Mouse (Mus musculus) cerebellum, adult 11-12 months (tissue): ENCODE results near the gene Grb2.

ENCODE experiments used
- DNase-seq: peaks from one replicate; pipeline ENCODE4 v3.0.0; 2022

The Grb2 gene

DNA sequence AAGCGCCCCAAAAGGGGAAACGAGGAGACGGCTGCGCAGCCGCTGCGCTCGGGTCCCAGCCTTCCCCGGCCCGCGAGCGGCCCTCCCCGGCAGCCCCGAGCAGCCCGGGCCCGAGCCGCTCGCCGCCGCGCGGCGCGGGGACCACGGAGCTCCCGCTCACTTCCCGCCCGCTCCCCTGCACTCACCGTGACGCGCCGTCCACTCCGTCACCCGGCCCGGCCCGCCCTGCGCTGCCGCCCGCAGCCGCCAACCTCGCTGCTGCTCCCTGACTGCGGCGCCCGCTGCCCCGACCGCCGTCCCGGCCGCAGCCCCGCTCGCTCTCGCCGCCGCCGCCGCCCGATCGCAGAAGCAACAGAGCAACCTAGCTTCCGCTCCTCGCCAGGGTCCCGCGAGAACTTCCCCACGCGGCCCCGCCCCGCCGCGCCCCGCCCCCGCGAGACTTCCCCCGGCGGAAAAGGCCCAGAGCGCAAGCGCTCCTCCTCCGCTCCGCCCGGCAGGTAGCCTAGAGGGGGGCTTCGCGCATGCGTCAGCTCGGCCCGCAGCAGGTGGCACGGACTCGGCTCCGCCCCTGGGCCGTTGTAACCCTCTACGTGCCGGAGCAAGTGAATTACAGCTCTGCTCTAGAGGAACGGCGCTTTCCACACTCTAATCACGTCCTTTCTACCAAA is at the start of gene Grb2:
Gene Grb2 (minus strand): TSS at position 389 of the 668 bp plus-strand sequence.
- peak; percentile 98 for DNase-seq

DNA sequence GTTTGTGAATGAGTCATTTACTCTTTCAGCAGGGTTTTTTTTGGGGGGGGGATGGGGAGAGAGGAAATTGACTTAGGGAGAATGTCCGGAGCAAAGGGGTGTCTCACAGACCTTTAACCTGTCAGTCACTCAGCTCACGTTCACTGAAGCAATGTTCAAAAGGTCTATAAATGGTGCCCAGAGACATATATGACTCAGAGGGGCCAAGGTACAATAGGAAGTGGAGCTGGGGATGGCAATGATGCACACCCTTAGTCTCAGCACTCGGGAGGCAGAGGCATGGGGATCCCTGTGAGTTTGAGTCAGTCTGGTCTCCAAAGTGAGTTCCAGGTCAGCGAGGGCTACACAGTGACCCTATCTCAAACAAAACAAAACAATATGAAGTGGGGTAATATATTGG is 45.1 kb upstream of the Grb2 start:
- DNase-seq, result no peak

DNA sequence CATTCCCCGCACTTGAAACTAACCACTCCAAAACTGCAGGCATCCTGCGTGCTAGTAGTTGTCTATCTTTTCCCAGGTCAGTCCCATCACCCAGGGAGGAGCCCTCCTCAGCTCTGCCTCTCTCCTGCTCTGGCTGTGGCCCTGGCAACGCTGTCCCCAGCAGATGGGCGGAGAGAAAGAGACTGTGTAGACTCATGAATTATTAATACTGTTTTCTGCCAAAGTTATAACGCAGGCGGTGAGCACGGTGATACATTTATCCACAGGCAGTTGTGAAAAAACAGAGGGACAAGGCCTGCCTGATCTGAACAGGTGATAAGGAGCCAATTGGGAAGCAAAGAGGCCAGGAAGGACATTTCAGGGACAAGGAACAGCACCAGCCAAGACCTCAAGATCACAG is 44.3 kb upstream of the Grb2 start:
- DNase-seq, result no peak

DNA sequence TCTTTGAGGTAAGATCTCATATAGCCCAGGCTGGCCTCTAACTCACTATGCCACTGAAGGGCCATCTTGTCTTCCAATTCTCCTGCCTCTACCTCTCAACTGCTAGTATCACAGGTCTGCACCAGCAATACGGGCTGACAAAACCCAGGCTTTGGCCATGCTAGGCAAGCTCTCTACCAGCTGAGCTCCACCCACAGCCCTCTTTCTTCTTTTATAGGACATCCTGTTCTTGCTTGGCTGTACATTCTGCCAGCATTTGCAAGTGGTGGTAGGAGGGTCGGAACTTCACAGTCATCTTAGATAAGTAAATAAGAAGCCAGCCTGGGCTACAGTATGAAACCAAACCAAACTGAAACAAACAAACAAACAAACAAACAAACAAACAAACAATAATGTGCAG is 43.3 kb upstream of the Grb2 start:
- DNase-seq, result no peak

DNA sequence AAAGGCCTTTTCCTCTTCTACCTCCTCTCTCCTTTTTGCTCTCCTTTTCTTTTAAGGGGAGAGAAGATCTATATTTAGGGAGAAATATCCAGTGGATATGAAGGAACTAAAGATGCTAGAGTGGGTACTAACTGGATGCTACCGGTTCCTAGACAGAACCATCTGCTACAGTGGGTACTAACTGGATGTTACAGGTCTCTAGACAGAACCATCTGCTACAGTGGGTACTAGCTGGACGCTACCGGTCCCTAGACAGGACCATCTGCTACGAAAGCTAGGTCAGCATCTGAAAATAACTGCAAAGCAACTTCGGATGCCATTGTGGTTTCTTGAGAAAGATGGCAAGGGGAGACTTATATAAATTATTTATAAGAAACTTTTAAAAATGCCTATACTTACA is 41.4 kb upstream of the Grb2 start:
- DNase-seq, result peak; percentile 22

DNA sequence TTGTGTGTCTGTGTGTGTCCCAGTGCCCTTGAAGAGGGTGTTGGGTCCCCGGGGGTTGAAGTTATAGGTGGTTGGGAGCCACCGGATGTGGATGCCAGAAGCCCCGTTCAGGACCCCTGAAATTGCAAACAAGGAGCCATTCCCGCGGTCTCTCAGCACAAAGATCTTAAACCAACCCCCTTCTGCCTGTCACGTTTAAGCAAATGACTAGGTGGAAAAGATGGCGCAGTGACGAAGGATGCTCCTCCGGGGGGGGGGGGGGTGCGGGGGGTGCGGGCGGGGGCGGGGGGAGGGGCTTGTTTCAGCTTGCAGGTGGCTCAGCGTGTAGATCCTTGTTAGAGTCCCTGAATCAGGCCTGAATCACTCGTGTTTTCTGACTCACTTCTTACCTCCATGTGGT is 39.0 kb upstream of the Grb2 start:
- no peak for DNase-seq

DNA sequence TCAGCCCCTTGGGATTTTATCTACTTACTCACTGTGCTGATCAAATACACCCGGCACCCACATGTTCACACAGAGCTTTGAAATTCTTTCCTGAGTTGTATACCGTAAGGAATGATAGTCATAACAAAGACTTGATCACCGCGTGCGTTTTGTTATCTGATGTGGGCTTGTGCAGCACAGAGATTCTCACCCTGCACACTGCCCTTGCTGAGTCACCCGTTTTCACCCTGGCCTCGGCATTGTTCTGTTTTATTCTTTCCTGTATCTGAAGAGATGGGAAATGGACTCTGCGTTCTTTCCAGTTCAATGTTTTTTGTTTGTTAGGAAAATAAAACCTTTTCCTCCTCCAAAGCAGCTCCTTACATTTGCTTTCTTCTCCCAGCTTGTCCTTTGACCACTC is 38.4 kb upstream of the Grb2 start:
- DNase-seq, result no peak

DNA sequence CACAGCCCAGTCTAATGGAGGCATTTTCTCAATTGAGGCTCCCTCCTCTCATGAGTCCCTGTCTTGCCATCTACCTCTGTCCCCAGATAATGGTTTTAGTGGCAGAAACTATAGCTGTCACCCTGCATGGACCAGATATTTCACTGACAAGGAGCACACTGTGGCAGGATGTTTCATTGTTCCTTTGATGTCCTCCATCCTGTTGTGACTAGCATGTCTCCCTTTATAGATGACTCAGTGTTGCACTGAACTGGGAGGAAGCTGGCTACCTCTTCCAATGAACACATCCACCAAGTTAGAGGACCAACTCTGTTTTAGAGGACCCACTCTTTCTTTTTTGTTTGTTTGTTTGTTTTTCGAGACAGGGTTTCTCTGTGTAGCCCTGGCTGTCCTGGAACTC is 37.7 kb upstream of the Grb2 start:
- DNase-seq, result no peak

DNA sequence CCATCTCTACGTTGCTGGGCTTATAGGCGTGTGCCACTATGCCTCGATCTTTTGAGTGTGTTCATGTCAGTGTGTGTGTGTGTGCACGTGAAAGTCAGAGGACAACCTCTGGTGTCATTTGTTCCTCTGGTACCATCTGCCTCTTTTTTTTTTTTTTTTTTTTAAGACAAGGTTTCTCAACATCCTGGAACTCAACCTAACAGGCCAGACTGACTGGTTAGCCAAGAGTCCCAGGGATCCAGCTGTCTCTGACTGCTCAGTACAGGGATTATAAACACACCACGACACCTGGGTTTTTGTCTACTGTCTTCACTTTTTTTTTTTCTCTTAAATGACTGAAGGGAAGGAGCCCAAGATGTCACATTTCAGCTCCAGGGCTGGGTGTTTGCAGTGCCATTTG is 36.0 kb upstream of the Grb2 start:
- DNase-seq, result no peak

DNA sequence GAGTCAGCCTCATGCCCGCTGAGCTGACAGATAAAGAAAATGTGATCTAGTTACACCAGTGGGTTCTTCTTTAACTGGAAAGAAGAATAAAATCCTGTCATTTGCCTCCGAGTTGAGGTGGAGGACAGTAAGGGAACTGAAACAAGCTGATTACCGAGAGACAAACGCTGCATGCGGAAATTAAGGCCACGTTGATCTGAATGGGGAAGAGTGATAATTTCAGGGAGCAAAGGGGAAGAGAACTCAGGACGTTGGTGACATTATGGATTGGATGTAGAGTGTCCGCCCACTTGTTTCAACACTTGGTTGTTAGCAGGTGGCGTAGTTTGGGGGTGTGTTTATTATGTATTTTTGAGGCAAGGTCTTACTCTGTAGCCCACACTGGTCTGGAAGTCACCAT is 34.5 kb upstream of the Grb2 start:
- no peak for DNase-seq

DNA sequence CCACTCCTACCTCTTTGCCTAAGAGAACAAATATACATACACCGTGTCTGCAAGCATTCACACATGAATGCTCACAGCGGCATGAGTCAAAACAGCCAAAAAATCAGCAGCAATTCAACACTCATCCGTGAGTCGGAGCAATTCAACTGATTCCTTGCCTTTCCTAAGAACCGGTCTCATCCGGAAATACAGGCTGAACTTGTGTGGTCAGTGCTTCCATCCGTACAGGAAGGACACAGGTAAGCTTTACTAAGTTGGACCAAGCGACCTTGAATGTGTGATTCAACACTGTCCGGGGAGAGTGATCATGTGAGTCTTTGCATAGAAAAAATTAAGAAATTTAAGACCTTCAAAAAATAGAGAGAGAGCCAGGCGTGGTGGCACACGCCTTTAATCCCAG is 32.7 kb upstream of the Grb2 start:
- no peak for DNase-seq

DNA sequence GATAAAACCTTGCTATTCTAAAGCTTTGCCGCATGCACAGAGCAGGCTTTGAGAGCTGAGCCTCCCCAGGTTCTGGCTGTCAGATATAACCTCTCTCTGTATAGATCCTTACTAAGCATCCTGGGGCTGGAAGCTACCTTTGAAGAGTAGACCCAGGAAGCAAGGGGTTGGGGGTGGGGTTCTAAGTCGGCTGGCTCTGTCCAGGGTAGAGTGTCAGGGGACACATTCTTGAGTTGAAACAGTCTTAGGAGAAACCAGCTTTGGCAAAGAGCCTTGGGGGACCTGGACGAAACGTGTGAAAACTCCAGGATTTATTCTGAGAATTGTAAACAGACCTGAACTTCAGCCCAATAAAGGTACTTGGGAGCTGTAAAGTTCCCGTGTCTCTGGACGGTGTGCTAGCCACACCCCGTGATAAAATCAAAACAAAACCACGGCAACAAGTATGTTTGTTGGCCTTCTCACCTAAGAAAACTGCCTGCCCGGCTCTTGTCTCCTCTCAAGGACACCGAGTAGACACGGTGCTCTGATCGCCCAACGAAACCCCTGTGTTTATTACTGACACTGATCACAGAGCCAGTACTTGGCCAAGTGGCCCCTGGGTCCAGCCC is 30.0 kb upstream of the Grb2 start:
- no peak for DNase-seq

DNA sequence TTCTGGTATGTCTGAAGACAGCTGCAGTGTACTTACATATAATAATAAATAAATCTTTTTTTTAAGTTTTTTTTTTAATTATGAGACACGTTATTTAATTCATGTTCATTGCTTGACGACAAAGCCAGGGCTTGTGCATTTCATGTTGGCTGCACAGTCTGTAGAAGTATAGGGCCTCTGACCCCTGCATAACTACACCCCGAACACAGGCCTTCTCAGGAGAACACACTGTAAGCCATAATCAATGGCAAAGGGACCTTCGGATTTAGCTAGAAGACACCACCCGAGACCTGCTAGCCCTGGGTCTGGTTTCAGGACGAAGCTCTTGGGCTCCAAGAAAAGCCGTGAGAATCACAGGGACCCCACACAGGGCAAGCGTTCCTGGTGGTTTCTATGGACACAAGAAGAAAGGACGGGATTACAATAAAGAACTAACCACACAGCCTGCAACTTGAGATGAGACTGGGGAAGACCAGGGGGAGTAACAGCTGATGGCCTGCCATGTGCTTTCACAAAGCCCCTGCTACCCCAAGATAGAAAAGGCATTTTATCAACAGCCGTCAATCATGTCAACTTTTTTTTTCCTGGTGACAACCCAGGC is 29.3 kb upstream of the Grb2 start:
- no peak for DNase-seq

DNA sequence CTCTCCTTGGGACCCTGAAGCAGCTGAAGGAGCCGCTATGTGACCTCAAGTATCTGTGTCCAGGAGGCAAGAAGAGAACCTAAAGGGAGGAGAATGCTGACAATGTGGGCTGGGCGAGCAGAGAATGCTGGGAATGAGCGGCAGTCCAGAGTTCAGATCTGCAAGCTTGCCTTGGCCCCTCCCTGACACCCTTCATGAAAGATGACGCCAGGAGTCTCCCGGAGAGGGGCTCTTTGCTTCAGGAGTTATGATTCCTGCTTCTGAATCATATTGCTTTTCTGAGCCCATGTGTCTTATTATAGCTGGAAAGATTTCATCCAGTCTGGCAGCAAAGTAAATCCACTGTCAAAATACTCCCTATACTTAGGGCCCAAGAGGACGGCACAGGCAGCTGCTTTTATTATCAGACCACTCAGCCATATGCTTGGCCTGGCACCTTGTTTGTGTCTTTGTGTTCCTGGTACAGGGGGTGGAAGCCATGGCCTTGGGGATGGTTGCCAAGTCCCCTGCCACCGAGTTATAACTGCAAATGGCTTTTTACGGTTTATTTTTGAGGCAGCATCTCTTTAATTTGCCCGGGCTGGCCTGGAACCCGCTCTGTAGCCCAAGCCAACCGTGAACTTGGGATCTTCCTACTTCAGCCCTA is 25.8 kb upstream of the Grb2 start:
- no peak for DNase-seq

DNA sequence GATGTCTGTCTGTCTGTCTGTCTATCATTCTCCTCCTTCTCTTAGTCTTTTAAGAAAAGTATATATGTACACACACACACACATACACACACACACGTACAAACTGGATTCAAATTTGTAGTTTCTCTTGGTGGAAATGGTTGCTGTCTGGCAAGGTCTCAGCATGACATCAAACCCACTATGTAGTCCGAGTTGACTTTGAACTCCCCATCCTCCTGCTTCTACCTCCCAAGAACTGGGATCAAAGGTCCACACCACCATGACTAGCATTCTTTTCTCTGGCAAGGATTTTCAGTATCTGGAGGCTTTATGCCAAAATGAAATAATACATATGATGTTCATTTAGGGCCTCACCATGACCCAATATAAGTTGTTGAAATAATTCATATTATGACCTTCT is 14.8 kb upstream of the Grb2 start:
- DNase-seq, result peak; percentile 9

DNA sequence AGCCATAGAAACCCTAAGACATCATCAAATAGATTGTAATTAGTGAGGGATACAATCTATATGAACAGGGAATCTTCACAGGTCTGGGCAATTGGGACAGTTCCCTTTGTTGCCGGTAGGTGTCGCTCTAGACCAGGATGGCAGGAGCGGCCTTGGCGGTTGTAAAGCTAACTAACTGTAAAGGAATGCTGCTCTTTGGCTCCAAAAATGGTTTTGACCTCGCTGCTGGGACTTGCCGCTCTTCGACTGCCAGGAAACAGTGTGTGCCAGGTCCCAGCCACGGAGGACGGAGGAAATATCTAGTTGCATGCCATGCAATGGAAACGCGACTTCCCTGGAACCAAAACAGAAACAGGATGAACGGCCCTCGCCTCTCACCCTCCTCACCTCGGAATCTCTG is 14.2 kb upstream of the Grb2 start:
- peak; percentile 80 for DNase-seq

DNA sequence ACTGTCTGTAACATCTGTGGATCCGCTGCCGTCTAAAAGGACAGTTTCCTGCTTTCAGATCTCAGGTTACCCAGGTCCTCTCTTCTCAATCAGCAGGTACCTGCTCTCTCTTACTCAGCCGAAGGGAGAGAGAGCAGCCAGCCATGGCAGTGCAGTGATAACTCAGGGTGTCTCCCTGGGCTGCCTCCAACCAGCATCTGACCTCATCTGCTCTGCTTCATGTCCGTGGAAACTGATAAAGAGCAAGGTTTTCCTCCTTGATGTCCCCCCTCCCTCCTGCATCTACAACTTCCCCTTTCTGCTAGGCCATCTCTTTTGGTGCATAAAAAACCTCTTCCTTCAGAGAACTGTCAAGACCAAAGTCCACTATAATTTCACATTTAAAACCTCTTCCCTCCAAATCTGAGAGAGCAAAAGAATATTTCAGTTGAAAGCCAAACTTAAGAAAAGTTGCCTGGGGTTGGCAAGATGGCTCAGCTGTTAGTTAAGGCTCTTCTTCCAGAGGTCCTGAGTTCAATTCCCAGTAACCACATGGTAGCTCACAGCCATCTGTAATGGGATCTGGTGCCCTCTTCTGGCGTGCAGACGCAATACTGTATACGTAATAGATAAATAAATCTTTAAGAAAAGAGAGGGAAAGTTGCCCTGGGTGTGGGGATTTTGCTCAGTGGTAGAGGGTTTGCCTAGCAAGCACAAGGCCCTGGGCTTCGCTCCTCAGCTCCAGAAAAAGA is 9.4 kb upstream of the Grb2 start:
- no peak for DNase-seq

DNA sequence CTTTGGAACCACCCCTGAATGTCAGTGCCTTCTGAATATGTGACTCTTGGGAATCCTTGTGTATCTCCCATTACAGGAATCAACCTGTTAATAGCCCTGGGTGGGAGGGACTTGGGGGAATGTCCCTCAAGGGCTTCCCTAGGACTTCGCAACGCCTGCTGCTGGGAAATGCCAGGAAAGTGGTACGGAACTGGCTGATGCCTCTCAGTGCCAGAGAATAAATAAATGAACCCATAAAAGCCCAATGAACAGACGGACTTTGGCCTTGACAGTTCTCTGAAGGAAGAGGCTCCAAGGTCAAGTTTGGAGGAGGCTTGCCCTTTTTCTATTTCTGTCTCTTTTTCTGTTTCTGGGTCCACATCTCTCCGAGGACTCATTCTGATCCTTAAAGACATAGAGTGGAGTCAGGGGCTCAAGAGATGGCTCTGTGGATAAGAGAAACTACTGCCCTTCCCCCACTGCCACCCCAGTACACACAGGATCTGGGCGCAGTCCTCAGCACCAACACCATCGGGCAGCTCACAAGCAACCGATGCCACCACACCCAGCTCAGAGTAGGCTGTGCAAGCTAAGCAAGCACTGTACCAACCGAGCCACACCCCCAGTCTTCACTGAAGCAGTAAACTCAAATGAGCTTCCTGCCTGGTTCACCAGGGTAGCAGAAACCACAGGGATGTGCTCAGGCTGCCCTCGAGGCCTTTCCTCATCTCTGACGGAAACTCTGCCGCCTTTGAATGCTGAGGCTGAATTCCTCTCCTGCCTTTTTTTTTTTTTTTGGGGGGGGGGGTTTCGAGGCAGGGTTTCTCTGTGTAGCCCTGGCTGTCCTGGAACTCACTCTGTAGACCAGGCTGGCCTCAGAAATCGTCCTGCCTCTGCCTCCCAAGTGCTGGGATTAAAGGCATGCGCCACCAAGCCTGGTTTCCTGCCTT is 8.3 kb upstream of the Grb2 start:
- no peak for DNase-seq

DNA sequence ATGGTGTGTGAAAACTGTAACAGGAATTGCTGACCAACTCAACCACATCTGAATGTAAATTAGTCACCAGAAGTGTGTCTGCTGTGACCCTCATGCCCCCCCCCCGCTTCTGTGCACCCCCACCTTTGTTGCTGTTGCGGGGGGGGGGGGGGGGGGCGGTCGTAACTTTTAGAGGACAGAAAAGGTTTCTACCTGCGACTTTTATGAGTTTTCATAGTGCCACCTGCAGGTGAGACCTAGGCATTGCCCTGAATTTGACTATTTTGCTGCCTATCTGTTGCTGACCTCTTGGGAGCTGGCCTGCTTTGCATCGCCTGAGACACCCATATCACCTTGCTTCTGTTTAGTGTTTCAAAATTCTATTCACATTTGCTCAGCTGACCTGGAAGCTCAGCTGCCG is 6.1 kb upstream of the Grb2 start:
- DNase-seq, result peak; percentile 73

DNA sequence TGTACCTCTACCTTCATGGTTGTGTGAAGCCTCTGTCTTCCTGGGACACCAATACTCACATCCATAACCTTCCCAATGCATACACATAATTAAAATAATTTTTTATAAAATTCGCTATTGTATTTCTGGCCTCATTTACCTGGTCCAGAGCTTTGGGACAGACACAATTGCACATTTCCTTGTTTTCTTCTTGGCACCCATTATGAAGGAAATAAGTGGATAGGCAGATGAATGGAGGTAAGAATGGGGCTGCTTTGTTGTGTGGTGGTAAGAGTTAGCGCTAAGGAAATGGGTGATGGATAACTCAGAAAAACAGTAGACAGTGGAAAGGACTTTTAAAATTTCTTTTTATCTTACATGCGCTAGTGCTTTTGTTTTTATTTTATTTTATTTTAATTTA is 5.0 kb upstream of the Grb2 start:
- DNase-seq, result no peak

DNA sequence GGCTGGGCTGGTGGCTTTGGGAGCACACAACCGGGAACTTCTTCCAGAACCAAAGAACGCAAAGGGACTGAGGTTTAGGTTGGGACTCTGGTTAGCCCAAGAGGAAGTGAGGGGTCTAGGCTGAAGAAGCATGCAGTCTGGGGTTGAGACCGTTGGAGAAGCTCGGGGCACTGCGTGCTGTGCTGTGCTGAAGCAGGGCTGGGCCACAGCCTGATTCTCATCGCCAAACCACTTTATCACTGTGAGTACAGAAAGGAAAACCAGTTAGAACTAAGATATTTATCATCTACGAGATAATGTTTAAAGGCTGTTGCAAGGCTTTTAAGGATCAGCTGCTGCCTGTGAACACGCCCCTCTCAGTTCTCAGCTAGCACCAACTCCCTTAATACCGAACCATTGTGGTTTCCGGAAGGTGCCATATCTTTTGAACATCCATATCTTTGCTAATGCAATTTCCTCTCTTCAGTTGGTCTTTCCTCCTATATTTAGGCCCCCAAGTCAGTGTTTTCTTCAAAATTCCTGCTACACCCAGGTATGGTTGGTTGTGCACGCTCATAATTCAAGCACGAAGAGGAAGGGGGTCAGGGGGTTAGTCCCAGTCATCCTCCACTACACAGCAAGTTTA is 4.4 kb upstream of the Grb2 start:
- DNase-seq, result no peak

DNA sequence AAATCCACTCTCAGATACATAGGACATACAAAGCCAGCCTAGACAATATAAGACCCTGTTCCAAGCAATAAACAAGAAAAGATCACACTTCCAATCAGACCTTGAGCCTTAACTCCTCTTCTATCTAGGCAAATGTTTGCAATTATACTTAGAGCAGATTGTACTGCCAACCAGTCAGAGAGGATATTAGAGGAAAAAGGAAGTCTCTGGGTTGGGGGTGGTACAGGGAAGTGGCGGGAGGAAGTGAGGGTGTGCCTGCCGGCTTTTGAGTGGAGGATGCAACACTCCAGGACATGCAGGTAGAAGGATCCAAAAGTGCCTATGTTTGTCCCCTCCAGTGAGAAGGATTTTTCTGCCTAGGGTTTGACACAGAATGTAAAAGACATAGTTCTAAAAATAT is 3.9 kb upstream of the Grb2 start:
- no peak for DNase-seq
